Mouse (Mus musculus): Measurements from ENCODE around the gene Sec23b.

DNA sequence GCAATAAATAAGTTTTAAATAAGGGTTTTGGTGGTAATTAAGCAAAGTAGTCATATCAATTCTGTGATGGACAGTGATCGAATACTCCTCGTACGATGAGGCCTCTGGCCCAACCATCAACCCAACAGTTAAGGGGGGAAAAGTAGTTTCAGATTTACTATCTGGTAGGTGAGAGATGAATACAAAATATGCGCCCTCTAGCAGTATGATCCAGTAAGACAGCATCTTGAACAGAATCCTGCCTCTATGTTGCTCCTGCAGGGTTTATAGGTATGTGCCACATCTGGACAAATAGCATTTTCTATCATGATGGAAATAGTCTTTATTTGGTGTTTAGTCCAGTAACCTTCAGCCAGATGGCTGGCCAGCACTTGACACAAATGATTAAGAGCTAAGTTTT is 14.8 kb upstream of the Sec23b start:
- no peak for TF ChIP-seq POLR2A (IDR thresholded peaks at IDR 0.05; ENCODE audit: control insufficient read depth, low read depth, low read length)
- no peak for TF ChIP-seq CTCF (IDR thresholded peaks at IDR 0.05; ENCODE audit: control insufficient read depth, insufficient read depth, insufficient replicate concordance, low read depth, low read length)
